ENCODE assay signal across 1 mouse cellular context in the genomic region with DNA sequence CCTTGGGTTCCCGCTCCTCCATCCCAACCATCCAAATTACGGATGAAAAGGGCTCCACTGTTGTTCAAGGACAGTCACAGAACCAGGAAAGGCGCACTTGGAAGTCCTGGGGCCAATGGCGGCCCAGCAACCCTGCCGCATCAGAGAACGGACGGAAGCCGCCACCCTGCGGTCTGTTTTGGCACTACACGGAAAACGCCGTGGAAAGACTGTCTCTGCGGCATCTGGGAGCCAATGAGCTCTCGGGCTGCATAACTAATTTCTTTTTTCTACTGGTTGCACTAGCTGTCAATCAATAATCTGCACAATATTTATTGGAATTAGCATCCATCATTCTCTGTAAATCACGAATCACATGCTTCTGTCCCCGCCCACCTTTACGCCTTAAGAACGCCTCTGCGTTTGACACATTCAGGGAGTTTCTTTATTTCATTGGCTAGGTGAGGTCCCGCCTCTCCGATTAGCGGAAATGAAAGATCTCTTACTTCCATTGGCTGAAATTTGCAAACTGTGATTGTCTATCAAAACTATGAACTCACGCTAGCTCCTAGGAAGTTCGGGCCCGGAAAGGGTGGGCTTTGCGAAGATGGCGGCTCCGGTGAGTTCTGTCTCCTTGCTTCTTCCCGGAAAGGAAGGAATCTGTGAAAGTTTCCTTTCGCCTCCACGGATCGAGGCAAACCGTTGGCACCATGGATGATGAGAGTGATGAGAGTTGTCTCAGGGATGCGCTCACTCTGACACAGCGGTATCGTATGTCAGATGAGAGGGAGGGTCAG.
TF ChIP-seq lines count a peak whose summit lies in the region.

Gene Ngdn, plus strand, starts transcription at position 464 of the 776 bp plus-strand sequence.

TF ChIP-seq in CH12.LX, 34 proteins besides CTCF, POLR2A, EP300 and RAD21 (continued from another document):
- peak; percentile 53 for TF ChIP-seq NRF1 (IDR thresholded peaks at IDR 0.05; ENCODE audit: low read depth, low read length)
- TF ChIP-seq NELFE (IDR thresholded peaks at IDR 0.05; ENCODE audit: low read depth, low read length): peak; percentile 79
- peak; percentile 67 for TF ChIP-seq TCF12 (IDR thresholded peaks at IDR 0.05; ENCODE audit: low read depth, low read length)
